Mouse (Mus musculus) liver, embryonic 12.5 days (tissue): ENCODE measurements at regions not wholly inside any gene's neighbourhood (a gene's known extent, or its start where the extent isn't known, plus 50 kb on each side); places are given as distances from the start of the nearest gene placed in this dataset.
"Not testable (repeated sequence)": the region's sequence is repeated elsewhere in the genome, so short reads cannot be mapped to it uniquely, and the experiment has no call there.

ENCODE experiments used
- ATAC-seq: fragments of 200-750 bp; cut with Nextera tagmentation; 2 replicates; pipeline ENCODE4 v1.8.0; 2017; ENCODE audit warnings: moderate number of reproducible peaks, mild to moderate bottlenecking, moderate library complexity
- H3K27ac ChIP-seq: fragments of 300-500 bp; sonication (generic); 2 replicates; pipeline ENCODE4 v1.5.1; 2016; ENCODE audit warnings: mild to moderate bottlenecking
- H3K27me3 ChIP-seq: fragments of 300-500 bp; sonication (generic); replicated peaks from 2 replicates; pipeline ENCODE4 v1.6.1; 2016; ENCODE audit warnings: mild to moderate bottlenecking, moderate library complexity
- H3K36me3 ChIP-seq: fragments of 300-500 bp; sonication (generic); 2 replicates; pipeline ENCODE4 v1.6.1; 2016; ENCODE audit warnings: mild to moderate bottlenecking, moderate library complexity
- H3K4me1 ChIP-seq: fragments of 300-500 bp; sonication (generic); 2 replicates; pipeline ENCODE4 v1.6.1; 2016
- H3K4me2 ChIP-seq: fragments of 300-500 bp; sonication (generic); 2 replicates; pipeline ENCODE4 v1.6.1; 2016; ENCODE audit warnings: mild to moderate bottlenecking, moderate library complexity
- H3K4me3 ChIP-seq: fragments of 300-500 bp; sonication (generic); 2 replicates; pipeline ENCODE4 v1.5.1; 2016; ENCODE audit warnings: mild to moderate bottlenecking, moderate library complexity
- H3K9ac ChIP-seq: fragments of 300-500 bp; sonication (generic); 2 replicates; pipeline ENCODE4 v1.6.1; 2016; ENCODE audit warnings: mild to moderate bottlenecking, moderate library complexity
- H3K9me3 ChIP-seq: fragments of 300-500 bp; sonication (generic); replicated peaks from 2 replicates; pipeline ENCODE4 v1.6.1; 2016; ENCODE audit warnings: mild to moderate bottlenecking, moderate library complexity
- WGBS: fragments of 180-500 bp; shearing (Covaris S2); methylation state at CpG from one replicate; pipeline ENCODE4 v1.1.7; 2016; ENCODE audit not compliant: insufficient replicate concordance; 5-methylcytosine and 5-hydroxymethylcytosine counted together

- 69% methylated on average over 4 of the region's 4 CpGs for WGBS
- H3K9ac ChIP-seq, result no peak overlapping the region
- no peak overlapping the region for H3K4me3 ChIP-seq
- H3K9me3 ChIP-seq, result no peaks in the 10 kb centered on the region
- no peaks in the 10 kb centered on the region for H3K27me3 ChIP-seq
- H3K27ac ChIP-seq, result no peak overlapping the region
- H3K36me3 ChIP-seq, result no peaks in the 10 kb centered on the region
- no peaks in the 10 kb centered on the region for H3K4me1 ChIP-seq
- ATAC-seq, result no peak
- H3K4me2 ChIP-seq, result no peak overlapping the region
These were observed 94.0 kb upstream of the Abca1 start for GRCm38 (mm10) chr4:53253680-53254079.

- 67% methylated on average over 3 of the region's 3 CpGs for WGBS
- ATAC-seq, result no peak
- peaks cover 14% of the 10 kb centered on the region for H3K4me1 ChIP-seq
These were observed 90.6 kb upstream of the Abca1 start for GRCm38 (mm10) chr4:53250325-53250724.

GRCm38 (mm10) chr4:53246083-53246747, 86.5 kb upstream of the Abca1 start:
- H3K9ac ChIP-seq, result no peak overlapping the region
- no peaks in the 10 kb centered on the region for H3K27me3 ChIP-seq
- no peak overlapping the region for H3K4me3 ChIP-seq
- H3K9me3 ChIP-seq, result no peaks in the 10 kb centered on the region
- peak overlapping the region; percentile 38; the same call in 1 of the 2 replicates for H3K27ac ChIP-seq
- ATAC-seq, result peak; percentile 91
- no peaks in the 10 kb centered on the region for H3K36me3 ChIP-seq
- peak overlapping the region; percentile 17 for H3K4me2 ChIP-seq
- H3K4me1 ChIP-seq, result peaks cover 18% of the 10 kb centered on the region
- WGBS, result 60% methylated on average over 15 of the region's 15 CpGs

More at GRCm38 (mm10) chr4:53250325-53250724, 90.6 kb upstream of the Abca1 start:
- Histone ChIP-seq H3K36me3 (no peaks in the 10 kb centered on the region), H3K27ac (no peak overlapping the region), H3K9ac (no peak overlapping the region), H3K4me2 (no peak overlapping the region), H3K27me3 (no peaks in the 10 kb centered on the region), H3K4me3 (no peak overlapping the region), H3K9me3 (no peaks in the 10 kb centered on the region)

GRCm38 (mm10) chr4:53245553-53245952, 85.9 kb upstream of the Abca1 start:
- no peak for ATAC-seq
- no peaks in the 10 kb centered on the region for H3K36me3 ChIP-seq
- no peak overlapping the region for H3K9ac ChIP-seq
- peak overlapping the region; percentile 17 for H3K4me2 ChIP-seq
- peak overlapping the region; percentile 38; the same call in 1 of the 2 replicates for H3K27ac ChIP-seq
- peaks cover 18% of the 10 kb centered on the region for H3K4me1 ChIP-seq
- no peaks in the 10 kb centered on the region for H3K9me3 ChIP-seq
- H3K27me3 ChIP-seq, result no peaks in the 10 kb centered on the region
- WGBS, result 78% methylated on average over 4 of the region's 4 CpGs
- no peak overlapping the region for H3K4me3 ChIP-seq

- H3K4me2 ChIP-seq, ATAC-seq, H3K27ac ChIP-seq, H3K27me3 ChIP-seq, H3K9ac ChIP-seq, H3K4me3 ChIP-seq, H3K9me3 ChIP-seq, H3K36me3 ChIP-seq: not testable (repeated sequence)
- WGBS, result 87% methylated on average over 8 of the region's 8 CpGs
- H3K4me1 ChIP-seq, result peaks cover 32% of the 10 kb centered on the region
These were observed 83.8 kb upstream of the Abca1 start for GRCm38 (mm10) chr4:53243473-53243872.

- no peak overlapping the region for H3K4me2 ChIP-seq
- no peaks in the 10 kb centered on the region for H3K27me3 ChIP-seq
- ATAC-seq, result no peak
- H3K4me1 ChIP-seq, result peaks cover 14% of the 10 kb centered on the region
- no peaks in the 10 kb centered on the region for H3K9me3 ChIP-seq
- no peaks in the 10 kb centered on the region for H3K36me3 ChIP-seq
- H3K27ac ChIP-seq, result no peak overlapping the region
- no peak overlapping the region for H3K9ac ChIP-seq
- WGBS, result 17% methylated on average over 5 of the region's 5 CpGs
- no peak overlapping the region for H3K4me3 ChIP-seq
These were observed 80.2 kb upstream of the Abca1 start for GRCm38 (mm10) chr4:53239856-53240255.

- Histone ChIP-seq H3K9me3 (no peaks in the 10 kb centered on the region), H3K27ac (no peak overlapping the region), H3K27me3 (no peaks in the 10 kb centered on the region), H3K4me2 (no peak overlapping the region), H3K4me3 (no peak overlapping the region), H3K9ac (no peak overlapping the region), H3K36me3 (no peaks in the 10 kb centered on the region), H3K4me1 (peaks cover 14% of the 10 kb centered on the region)
- 63% methylated on average over 14 of the region's 14 CpGs for WGBS
- ATAC-seq, result peak; percentile 54
These were observed 78.9 kb upstream of the Abca1 start for GRCm38 (mm10) chr4:53238314-53239259.

- Histone ChIP-seq H3K36me3 (no peaks in the 10 kb centered on the region), H3K9me3 (no peaks in the 10 kb centered on the region), H3K4me1 (peaks cover 14% of the 10 kb centered on the region), H3K27ac (no peak overlapping the region), H3K27me3 (no peaks in the 10 kb centered on the region), H3K4me3 (no peak overlapping the region), H3K9ac (no peak overlapping the region), H3K4me2 (no peak overlapping the region)
- WGBS, result 52% methylated on average over 2 of the region's 2 CpGs
- no peak for ATAC-seq
These were observed 76.2 kb upstream of the Abca1 start for GRCm38 (mm10) chr4:53235870-53236269.

- ATAC-seq, result no peak
- H3K27ac ChIP-seq, result no peak overlapping the region
- 60% methylated on average over 3 of the region's 3 CpGs for WGBS
These were observed 72.7 kb upstream of the Abca1 start for GRCm38 (mm10) chr4:53232436-53232835.

GRCm38 (mm10) chr4:53231867-53232266, 72.2 kb upstream of the Abca1 start:
- H3K9me3 ChIP-seq, result no peaks in the 10 kb centered on the region
- no peaks in the 10 kb centered on the region for H3K4me1 ChIP-seq
- WGBS, result 54% methylated on average over 4 of the region's 4 CpGs
- no peak overlapping the region for H3K4me3 ChIP-seq
- no peak overlapping the region for H3K9ac ChIP-seq
- H3K27me3 ChIP-seq, result no peaks in the 10 kb centered on the region
- H3K4me2 ChIP-seq, result no peak overlapping the region
- H3K27ac ChIP-seq, result no peak overlapping the region
- ATAC-seq, result no peak
- H3K36me3 ChIP-seq, result no peaks in the 10 kb centered on the region

More at GRCm38 (mm10) chr4:53232436-53232835, 72.7 kb upstream of the Abca1 start:
- no peaks in the 10 kb centered on the region for H3K9me3 ChIP-seq
- H3K4me2 ChIP-seq, result no peak overlapping the region
- no peak overlapping the region for H3K4me3 ChIP-seq
- no peaks in the 10 kb centered on the region for H3K27me3 ChIP-seq
- H3K9ac ChIP-seq, result no peak overlapping the region
- no peaks in the 10 kb centered on the region for H3K36me3 ChIP-seq
- H3K4me1 ChIP-seq, result no peaks in the 10 kb centered on the region

- no peaks in the 10 kb centered on the region for H3K9me3 ChIP-seq
- H3K4me1 ChIP-seq, result no peaks in the 10 kb centered on the region
- H3K27me3 ChIP-seq, result no peaks in the 10 kb centered on the region
- H3K27ac ChIP-seq, result no peak overlapping the region
- H3K9ac ChIP-seq, result no peak overlapping the region
- H3K4me3 ChIP-seq, result no peak overlapping the region
- no peaks in the 10 kb centered on the region for H3K36me3 ChIP-seq
- H3K4me2 ChIP-seq, result no peak overlapping the region
- no peak for ATAC-seq
- WGBS, result 86% methylated on average over 2 of the region's 2 CpGs
These were observed 71.4 kb upstream of the Abca1 start for GRCm38 (mm10) chr4:53231046-53231445.

- Histone ChIP-seq H3K4me3 (no peak overlapping the region), H3K27ac (no peak overlapping the region), H3K27me3 (no peaks in the 10 kb centered on the region), H3K4me1 (no peaks in the 10 kb centered on the region), H3K9ac (no peak overlapping the region), H3K9me3 (no peaks in the 10 kb centered on the region), H3K4me2 (no peak overlapping the region), H3K36me3 (no peaks in the 10 kb centered on the region)
- no peak for ATAC-seq
- WGBS, result 54% methylated on average over 4 of the region's 4 CpGs
These were observed 68.7 kb upstream of the Abca1 start for GRCm38 (mm10) chr4:53228444-53228843.
